Mouse (Mus musculus): ENCODE measurements around the gene Gnat3. TPM values are rescaled to one million over a fixed set of nuclear protein-coding genes. Genes with fewer than 3 reads are reported as not detected.

Gene Gnat3
- polyA plus RNA-seq, 1 experiment from 2014 or later = not detected

DNA sequence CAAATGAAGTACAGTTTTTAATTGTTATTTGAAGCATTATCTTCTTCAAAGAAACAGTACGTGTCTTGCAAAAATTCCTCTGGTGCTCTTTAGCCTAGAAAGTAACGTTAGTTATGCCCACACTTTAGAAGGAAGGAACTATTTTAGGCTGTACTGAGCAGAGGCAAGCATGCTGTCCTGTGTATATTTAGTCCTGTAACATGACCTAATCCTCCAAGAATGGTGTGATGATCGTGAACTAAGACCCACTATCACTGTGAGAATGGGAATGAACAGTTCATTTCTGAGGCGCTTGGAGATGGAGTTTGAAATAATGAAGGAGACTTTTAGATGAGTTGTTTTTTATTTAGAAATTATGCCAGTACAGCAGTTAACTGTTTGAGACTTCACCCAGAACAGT is 20.4 kb downstream of the Gnat3 start:
- Histone ChIP-seq H3K4me2 (ENCODE audit: low read length) (no peak overlapping the region), H3K27me3 (ENCODE audit: insufficient read depth, low read length) (no peaks in the 10 kb centered on the region), H3K4me3 (replicated peaks; ENCODE audit: low read depth, low read length) (no peak overlapping the region), H3K27ac (no peak overlapping the region), H3K36me3 (ENCODE audit: insufficient read depth, low read length) (no peaks in the 10 kb centered on the region), H3K9me3 (replicated peaks; ENCODE audit: low read length) (no peaks in the 10 kb centered on the region), H3K4me1 (replicated peaks; ENCODE audit: insufficient read depth, low read length) (no peaks in the 10 kb centered on the region), H3K9ac (ENCODE audit: low read depth, low read length) (no peak overlapping the region)
- no peak for TF ChIP-seq CTCF (IDR thresholded peaks at IDR 0.05; ENCODE audit: low read depth)
- DNase-seq (ENCODE audit: low spot score) (no peak), ATAC-seq (replicated peaks; ENCODE audit: low FRiP score, low read depth) (no peak)
- WGBS = 57% methylated on average over 4 of the region's 4 CpGs

DNA sequence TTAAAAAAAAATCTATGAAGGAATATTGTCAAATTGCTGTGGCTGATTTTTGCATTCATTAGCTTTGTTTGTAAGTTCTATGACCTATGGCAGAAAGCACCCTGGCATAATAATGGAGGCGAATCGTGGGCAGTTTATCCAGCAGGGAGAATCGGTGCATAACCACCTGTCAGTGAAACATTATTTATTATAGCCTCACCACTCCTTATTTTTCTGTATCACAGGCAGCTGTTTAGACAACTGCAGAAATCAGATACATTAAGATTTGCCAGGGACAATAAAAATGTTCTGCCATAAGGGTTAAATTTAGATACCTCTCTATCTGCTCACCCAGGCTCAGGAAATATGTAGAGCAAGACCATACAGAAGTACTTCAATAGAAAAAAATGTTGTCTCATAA is 22.2 kb downstream of the Gnat3 start:
- no peaks in the 10 kb centered on the region for H3K36me3 ChIP-seq (ENCODE audit: insufficient read depth, low read length)
- no peaks in the 10 kb centered on the region for H3K4me1 ChIP-seq (replicated peaks; ENCODE audit: insufficient read depth, low read length)
- H3K4me2 ChIP-seq (ENCODE audit: low read length) = no peak overlapping the region
- no peak overlapping the region for H3K4me3 ChIP-seq (replicated peaks; ENCODE audit: low read depth, low read length)
- H3K27me3 ChIP-seq (ENCODE audit: insufficient read depth, low read length) = no peaks in the 10 kb centered on the region
- no peaks in the 10 kb centered on the region for H3K9me3 ChIP-seq (replicated peaks; ENCODE audit: low read length)
- no peak for DNase-seq (ENCODE audit: low spot score)
- H3K9ac ChIP-seq (ENCODE audit: low read depth, low read length) = no peak overlapping the region
- TF ChIP-seq CTCF (IDR thresholded peaks at IDR 0.05; ENCODE audit: low read depth) = no peak
- ATAC-seq (replicated peaks; ENCODE audit: low FRiP score, low read depth) = no peak
- WGBS = 51% methylated on average over 3 of the region's 3 CpGs
- no peak overlapping the region for H3K27ac ChIP-seq

DNA sequence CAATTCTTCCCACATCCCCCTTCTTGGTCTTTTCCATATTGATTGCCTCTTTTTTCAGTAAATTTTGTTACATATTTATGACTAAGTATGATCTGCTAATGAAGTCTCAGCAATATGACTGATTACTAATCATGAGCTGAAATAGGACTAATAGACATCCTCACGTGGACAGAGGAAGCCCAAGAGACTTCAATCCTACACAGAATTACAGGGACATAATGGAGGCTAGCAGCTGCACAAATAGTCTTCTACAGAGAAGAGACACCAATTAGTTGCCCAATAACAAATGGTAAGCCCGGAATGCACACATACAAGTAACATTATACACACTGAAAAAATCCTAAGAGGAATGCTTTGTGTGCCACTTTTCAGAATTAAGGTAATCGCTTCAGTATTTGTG is 24.3 kb downstream of the Gnat3 start:
- ATAC-seq (replicated peaks; ENCODE audit: low FRiP score, low read depth) (no peak), DNase-seq (ENCODE audit: low spot score) (no peak)
- Histone ChIP-seq H3K9ac (ENCODE audit: low read depth, low read length) (no peak overlapping the region), H3K9me3 (replicated peaks; ENCODE audit: low read length) (no peaks in the 10 kb centered on the region), H3K4me3 (replicated peaks; ENCODE audit: low read depth, low read length) (no peak overlapping the region), H3K4me1 (replicated peaks; ENCODE audit: insufficient read depth, low read length) (no peaks in the 10 kb centered on the region), H3K4me2 (ENCODE audit: low read length) (no peak overlapping the region), H3K27ac (no peak overlapping the region), H3K27me3 (ENCODE audit: insufficient read depth, low read length) (no peaks in the 10 kb centered on the region), H3K36me3 (ENCODE audit: insufficient read depth, low read length) (no peaks in the 10 kb centered on the region)
- no peak for TF ChIP-seq CTCF (IDR thresholded peaks at IDR 0.05; ENCODE audit: low read depth)
- WGBS = 67% methylated on average over 3 of the region's 3 CpGs

GRCm38 (mm10) chr5:17990618-17991017 is 28.3 kb downstream of the Gnat3 start:
- no peaks in the 10 kb centered on the region for H3K36me3 ChIP-seq (ENCODE audit: insufficient read depth, low read length)
- H3K4me1 ChIP-seq (replicated peaks; ENCODE audit: insufficient read depth, low read length) = no peaks in the 10 kb centered on the region
- TF ChIP-seq CTCF (IDR thresholded peaks at IDR 0.05; ENCODE audit: low read depth) = no peak
- H3K4me3 ChIP-seq (replicated peaks; ENCODE audit: low read depth, low read length) = no peak overlapping the region
- no peaks in the 10 kb centered on the region for H3K9me3 ChIP-seq (replicated peaks; ENCODE audit: low read length)
- no peak overlapping the region for H3K9ac ChIP-seq (ENCODE audit: low read depth, low read length)
- no peak overlapping the region for H3K27ac ChIP-seq
- ATAC-seq (replicated peaks; ENCODE audit: low FRiP score, low read depth) (no peak), DNase-seq (ENCODE audit: low spot score) (no peak)
- H3K27me3 ChIP-seq (ENCODE audit: insufficient read depth, low read length) = no peaks in the 10 kb centered on the region
- H3K4me2 ChIP-seq (ENCODE audit: low read length) = no peak overlapping the region
- 76% methylated on average over 6 of the region's 6 CpGs for WGBS

DNA sequence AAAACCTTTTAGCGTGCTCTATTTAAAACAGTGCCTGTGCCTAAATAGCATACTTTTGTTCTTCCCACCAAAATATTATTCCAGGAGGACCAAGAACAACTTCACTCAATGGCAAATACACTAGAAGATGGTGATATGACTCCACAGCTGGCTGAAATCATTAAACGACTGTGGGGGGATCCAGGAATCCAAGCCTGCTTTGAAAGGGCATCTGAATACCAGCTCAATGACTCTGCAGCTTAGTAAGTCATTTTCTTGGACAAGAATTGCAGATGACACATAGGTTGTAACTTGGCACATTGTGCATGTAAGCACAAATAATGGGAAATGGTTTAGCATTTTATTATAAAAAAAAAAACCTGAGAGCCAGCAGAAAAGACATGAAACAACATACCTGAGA is 37.2 kb downstream of the Gnat3 start:
- no peak overlapping the region for H3K27ac ChIP-seq
- H3K9me3 ChIP-seq (replicated peaks; ENCODE audit: low read length) = no peaks in the 10 kb centered on the region
- DNase-seq (ENCODE audit: low spot score) = no peak
- no peak overlapping the region for H3K4me2 ChIP-seq (ENCODE audit: low read length)
- no peaks in the 10 kb centered on the region for H3K27me3 ChIP-seq (ENCODE audit: insufficient read depth, low read length)
- no peaks in the 10 kb centered on the region for H3K4me1 ChIP-seq (replicated peaks; ENCODE audit: insufficient read depth, low read length)
- H3K36me3 ChIP-seq (ENCODE audit: insufficient read depth, low read length) = no peaks in the 10 kb centered on the region
- no peak overlapping the region for H3K9ac ChIP-seq (ENCODE audit: low read depth, low read length)
- ATAC-seq (replicated peaks; ENCODE audit: low FRiP score, low read depth) = no peak
- no peak overlapping the region for H3K4me3 ChIP-seq (replicated peaks; ENCODE audit: low read depth, low read length)
- WGBS = 58% methylated on average over 2 of the region's 2 CpGs
- no peak for TF ChIP-seq CTCF (IDR thresholded peaks at IDR 0.05; ENCODE audit: low read depth)

DNA sequence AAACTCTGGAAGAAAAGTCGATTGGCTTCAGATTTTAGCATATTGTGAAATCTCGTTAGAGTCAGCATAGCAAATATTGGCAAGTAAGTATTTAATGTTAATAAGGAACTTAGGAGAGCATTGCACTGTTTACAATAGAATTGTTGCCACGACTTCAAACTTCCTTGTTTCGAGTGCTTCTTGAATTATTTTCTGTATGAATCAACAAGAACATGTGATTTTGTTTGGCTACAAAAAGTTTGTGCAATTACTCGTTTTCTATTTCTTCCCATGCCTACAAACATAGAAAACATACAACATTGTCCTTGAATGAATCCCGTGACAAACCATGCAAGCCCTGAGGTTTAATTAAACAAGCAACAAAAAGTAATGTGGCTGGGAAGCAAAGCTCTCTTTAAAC is 37.8 kb downstream of the Gnat3 start:
- no peak overlapping the region for H3K4me2 ChIP-seq (ENCODE audit: low read length)
- ATAC-seq (replicated peaks; ENCODE audit: low FRiP score, low read depth) = no peak
- no peaks in the 10 kb centered on the region for H3K27me3 ChIP-seq (ENCODE audit: insufficient read depth, low read length)
- H3K9ac ChIP-seq (ENCODE audit: low read depth, low read length) = no peak overlapping the region
- DNase-seq (ENCODE audit: low spot score) = no peak
- H3K4me1 ChIP-seq (replicated peaks; ENCODE audit: insufficient read depth, low read length) = no peaks in the 10 kb centered on the region
- H3K9me3 ChIP-seq (replicated peaks; ENCODE audit: low read length) = no peaks in the 10 kb centered on the region
- WGBS = 76% methylated on average over 6 of the region's 6 CpGs
- H3K36me3 ChIP-seq (ENCODE audit: insufficient read depth, low read length) = no peaks in the 10 kb centered on the region
- no peak overlapping the region for H3K27ac ChIP-seq
- no peak for TF ChIP-seq CTCF (IDR thresholded peaks at IDR 0.05; ENCODE audit: low read depth)
- H3K4me3 ChIP-seq (replicated peaks; ENCODE audit: low read depth, low read length) = no peak overlapping the region

DNA sequence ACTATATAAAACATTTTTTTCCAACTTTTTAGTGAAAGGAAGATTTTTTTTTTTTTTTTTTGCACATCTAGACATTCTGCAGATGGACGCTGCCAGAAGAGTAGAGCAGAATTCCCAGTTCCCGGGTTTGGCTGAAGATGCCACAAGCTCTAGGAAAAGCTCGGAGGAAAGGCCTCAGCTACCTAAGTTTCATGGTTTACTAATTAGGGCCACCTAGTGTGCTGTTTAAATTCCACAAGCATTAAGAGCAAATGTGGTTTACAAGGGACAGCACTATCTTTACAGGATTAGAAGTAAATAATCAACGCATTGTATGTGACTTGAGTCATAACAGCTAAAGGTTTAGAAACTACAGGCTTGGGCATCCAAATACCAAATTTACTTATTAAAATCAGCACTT is 39.3 kb downstream of the Gnat3 start:
- Histone ChIP-seq H3K9me3 (replicated peaks; ENCODE audit: low read length) (no peaks in the 10 kb centered on the region), H3K27ac (no peak overlapping the region), H3K4me2 (ENCODE audit: low read length) (no peak overlapping the region), H3K9ac (ENCODE audit: low read depth, low read length) (no peak overlapping the region), H3K36me3 (ENCODE audit: insufficient read depth, low read length) (no peaks in the 10 kb centered on the region), H3K27me3 (ENCODE audit: insufficient read depth, low read length) (no peaks in the 10 kb centered on the region), H3K4me3 (replicated peaks; ENCODE audit: low read depth, low read length) (no peak overlapping the region), H3K4me1 (replicated peaks; ENCODE audit: insufficient read depth, low read length) (no peaks in the 10 kb centered on the region)
- DNase-seq (ENCODE audit: low spot score) (no peak), ATAC-seq (replicated peaks; ENCODE audit: low FRiP score, low read depth) (no peak)
- TF ChIP-seq CTCF (IDR thresholded peaks at IDR 0.05; ENCODE audit: low read depth) = peak; percentile 15; the same call in 1 of the 2 replicates
- 56% methylated on average over 4 of the region's 4 CpGs for WGBS
